Mouse (Mus musculus) intestine, postnatal 0 days (tissue): ENCODE results near the gene Flt3. TPM values are rescaled to one million over a fixed set of nuclear protein-coding genes. Genes with fewer than 3 reads are reported as not detected.
A peak's percentile ranks its signal among the peaks of the same experiment; 100 is the strongest.

Experiments
- ATAC-seq: fragments of 200-750 bp; cut with Nextera tagmentation; 2 replicates; pipeline ENCODE4 v1.8.0; 2017; ENCODE audit warnings: mild to moderate bottlenecking, moderate TSS enrichment, moderate library complexity
- H3K27ac ChIP-seq: fragments of 300-500 bp; sonication (generic); 2 replicates; pipeline ENCODE4 v1.5.1; 2014; ENCODE audit warnings: mild to moderate bottlenecking, low read depth, low read length, moderate library complexity
- H3K27me3 ChIP-seq: fragments of 300-500 bp; sonication (generic); replicated peaks from 2 replicates; pipeline ENCODE4 v1.6.1; 2014; ENCODE audit warnings: low read length, mixed read lengths; ENCODE audit not compliant: control insufficient read depth, insufficient read depth
- H3K36me3 ChIP-seq: fragments of 300-500 bp; sonication (generic); 2 replicates; pipeline ENCODE4 v1.6.1; 2014; ENCODE audit warnings: mild to moderate bottlenecking, moderate library complexity; ENCODE audit not compliant: control insufficient read depth, insufficient read depth
- H3K4me1 ChIP-seq: fragments of 300-500 bp; sonication (generic); replicated peaks from 2 replicates; pipeline ENCODE4 v1.6.1; 2014; ENCODE audit warnings: antibody characterized with exemption, low read length, mixed read lengths; ENCODE audit not compliant: control insufficient read depth, insufficient read depth
- H3K4me2 ChIP-seq: fragments of 300-500 bp; sonication (generic); replicated peaks from 2 replicates; pipeline ENCODE4 v1.6.1; 2014; ENCODE audit warnings: low read depth, mild to moderate bottlenecking, moderate library complexity
- H3K4me3 ChIP-seq: fragments of 300-500 bp; sonication (generic); 2 replicates; pipeline ENCODE4 v1.5.1; 2014; ENCODE audit warnings: low read depth, low read length
- H3K9ac ChIP-seq: fragments of 300-500 bp; sonication (generic); 2 replicates; pipeline ENCODE4 v1.6.1; 2014; ENCODE audit warnings: mild to moderate bottlenecking, low read depth, low read length
- H3K9me3 ChIP-seq: fragments of 300-500 bp; sonication (generic); 2 replicates; pipeline ENCODE4 v1.6.1; 2016; ENCODE audit warnings: mixed run types; ENCODE audit not compliant: control insufficient read depth
- CTCF ChIP-seq: sonication (generic); IDR thresholded peaks from 2 replicates; pipeline ENCODE4 v1.5.1; 2016; ENCODE audit warnings: low read depth, mild to moderate bottlenecking, control low read depth, antibody characterized with exemption, moderate library complexity
- WGBS: fragments of 180-500 bp; shearing (Covaris S2); extraction: QIAGEN DNeasy Blood & Tissue Kit; methylation state at CpG from one replicate; pipeline ENCODE4 v1.1.7; 2014; 5-methylcytosine and 5-hydroxymethylcytosine counted together
- polyA plus RNA-seq: library from polyadenylated mRNA; unstranded; fragments of >200 nt; fragmentation: Nextera tagmentation; extraction: Ambion mirVana; gene quantifications from 2 replicates; pipeline ENCODE4 v1.2.1, GENCODE M21; 2015

The Flt3 gene
- 0.26 TPM in 2 replicates for polyA plus RNA-seq

GRCm38 (mm10) chr5:147399843-147400504 lies at the start of gene Flt3:
Gene Flt3 (minus strand): TSS chr5:147400489.
- H3K27me3 ChIP-seq, result peaks cover 39% of the 10 kb centered on the region
- peak within 1 kb of the TSS; percentile 51 for H3K4me2 ChIP-seq
- no peak within 1 kb of the TSS for H3K27ac ChIP-seq
- H3K9me3 ChIP-seq, result 0 out of 2 replicates have a peak, but pooled peaks cover 1% of the 10 kb centered on the region
- H3K4me1 ChIP-seq, result no peaks in the 10 kb centered on the region
- no peaks in the 10 kb centered on the region for H3K36me3 ChIP-seq
- H3K4me3 ChIP-seq, result peak within 1 kb of the TSS; percentile 20
- no peak for TF ChIP-seq CTCF
- peak; percentile 41; the same call in 1 of the 2 replicates for ATAC-seq
- H3K9ac ChIP-seq, result no peak within 1 kb of the TSS
- 1% methylated on average over 52 of the region's 56 CpGs for WGBS

- H3K27ac ChIP-seq, result no peak overlapping the region
- no peaks in the 10 kb centered on the region for H3K9me3 ChIP-seq
- TF ChIP-seq CTCF, result no peak
- no peak for ATAC-seq
- H3K4me2 ChIP-seq, result no peak overlapping the region
- H3K36me3 ChIP-seq, result 0 out of 2 replicates have a peak, but pooled peaks cover 5% of the 10 kb centered on the region
- 68% methylated on average over 4 of the region's 4 CpGs for WGBS
- no peak overlapping the region for H3K4me3 ChIP-seq
- no peaks in the 10 kb centered on the region for H3K27me3 ChIP-seq
- H3K9ac ChIP-seq, result no peak overlapping the region
- H3K4me1 ChIP-seq, result no peaks in the 10 kb centered on the region
These were observed 48.6 kb upstream of the Flt3 start for GRCm38 (mm10) chr5:147448933-147449332.

DNA sequence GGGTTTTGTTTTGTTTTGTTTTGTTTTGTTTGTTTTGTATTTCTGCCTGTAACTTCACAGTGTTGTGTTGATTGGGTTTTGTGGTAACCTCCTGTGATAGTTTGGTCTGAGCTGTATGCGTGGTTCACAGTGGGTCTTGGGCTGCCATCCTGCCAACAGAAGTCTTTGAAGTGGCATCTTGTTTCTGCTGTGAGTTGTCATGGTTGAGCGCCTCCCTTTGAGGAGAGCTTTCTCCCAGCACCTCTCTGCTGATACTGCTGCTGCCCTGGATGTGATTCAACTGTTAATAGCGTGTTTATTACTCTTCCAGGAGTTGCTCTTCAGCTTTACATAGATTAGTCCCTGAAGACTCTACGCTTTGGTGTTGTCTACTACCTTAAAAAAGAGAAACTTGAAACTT lies 48.2 kb upstream of the Flt3 start:
- Histone ChIP-seq H3K4me1 (no peaks in the 10 kb centered on the region), H3K27me3 (no peaks in the 10 kb centered on the region), H3K4me3 (no peak overlapping the region), H3K4me2 (no peak overlapping the region), H3K9ac (no peak overlapping the region), H3K9me3 (no peaks in the 10 kb centered on the region), H3K36me3 (0 out of 2 replicates have a peak, but pooled peaks cover 5% of the 10 kb centered on the region), H3K27ac (no peak overlapping the region)
- TF ChIP-seq CTCF, result no peak
- WGBS, result 68% methylated on average over 4 of the region's 4 CpGs
- ATAC-seq, result no peak

- Histone ChIP-seq H3K36me3 (no peaks in the 10 kb centered on the region), H3K4me2 (no peak overlapping the region), H3K27ac (no peak overlapping the region), H3K9ac (no peak overlapping the region), H3K9me3 (no peaks in the 10 kb centered on the region), H3K4me1 (no peaks in the 10 kb centered on the region), H3K27me3 (no peaks in the 10 kb centered on the region), H3K4me3 (no peak overlapping the region)
- WGBS, result 85% methylated on average over 4 of the region's 4 CpGs
- no peak for ATAC-seq
- TF ChIP-seq CTCF, result no peak
These were observed 45.0 kb upstream of the Flt3 start for GRCm38 (mm10) chr5:147445252-147445651.

DNA sequence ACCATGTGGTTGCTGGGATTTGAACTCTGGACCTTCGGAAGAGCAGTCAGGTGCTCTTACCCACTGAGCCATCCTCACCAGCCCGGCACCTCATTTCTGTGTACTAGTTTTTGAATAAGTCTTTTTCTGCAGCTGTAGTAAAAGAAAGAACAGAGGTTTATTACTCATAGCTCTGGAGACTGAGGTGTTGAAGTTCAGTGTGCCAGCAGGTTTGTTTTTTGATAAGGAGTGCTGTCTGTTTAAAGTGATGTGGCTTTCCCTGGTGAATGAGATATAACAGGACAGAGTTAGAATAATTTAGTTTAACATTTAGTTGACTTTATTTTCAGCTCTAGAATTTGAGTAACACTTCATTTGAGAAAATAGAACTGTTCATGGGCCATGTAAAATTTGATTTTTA lies 44.5 kb upstream of the Flt3 start:
- WGBS, result 47% methylated on average over 2 of the region's 2 CpGs
- Histone ChIP-seq H3K9ac (no peak overlapping the region), H3K4me3 (no peak overlapping the region), H3K27me3 (no peaks in the 10 kb centered on the region), H3K36me3 (no peaks in the 10 kb centered on the region), H3K4me1 (no peaks in the 10 kb centered on the region), H3K4me2 (no peak overlapping the region), H3K27ac (no peak overlapping the region), H3K9me3 (no peaks in the 10 kb centered on the region)
- ATAC-seq, result no peak; the same call in 1 of the 2 replicates
- TF ChIP-seq CTCF, result no peak

GRCm38 (mm10) chr5:147444298-147444697 lies 44.0 kb upstream of the Flt3 start:
- H3K27me3 ChIP-seq, result no peaks in the 10 kb centered on the region
- no peak overlapping the region for H3K4me2 ChIP-seq
- ATAC-seq, result no peak
- H3K27ac ChIP-seq, result no peak overlapping the region
- TF ChIP-seq CTCF, result no peak
- no peaks in the 10 kb centered on the region for H3K36me3 ChIP-seq
- no peaks in the 10 kb centered on the region for H3K9me3 ChIP-seq
- H3K9ac ChIP-seq, result no peak overlapping the region
- 53% methylated on average over 6 of the region's 6 CpGs for WGBS
- H3K4me1 ChIP-seq, result no peaks in the 10 kb centered on the region
- H3K4me3 ChIP-seq, result no peak overlapping the region
